Mouse (Mus musculus): ENCODE results near the gene Pdrg1. TPM values are rescaled to one million over a fixed set of nuclear protein-coding genes. Genes with fewer than 3 reads are reported as not detected.

The Pdrg1 gene
- 68.0 and 93.1 TPM in 2 replicates for polyA plus RNA-seq (2012; rRNA removed)

DNA sequence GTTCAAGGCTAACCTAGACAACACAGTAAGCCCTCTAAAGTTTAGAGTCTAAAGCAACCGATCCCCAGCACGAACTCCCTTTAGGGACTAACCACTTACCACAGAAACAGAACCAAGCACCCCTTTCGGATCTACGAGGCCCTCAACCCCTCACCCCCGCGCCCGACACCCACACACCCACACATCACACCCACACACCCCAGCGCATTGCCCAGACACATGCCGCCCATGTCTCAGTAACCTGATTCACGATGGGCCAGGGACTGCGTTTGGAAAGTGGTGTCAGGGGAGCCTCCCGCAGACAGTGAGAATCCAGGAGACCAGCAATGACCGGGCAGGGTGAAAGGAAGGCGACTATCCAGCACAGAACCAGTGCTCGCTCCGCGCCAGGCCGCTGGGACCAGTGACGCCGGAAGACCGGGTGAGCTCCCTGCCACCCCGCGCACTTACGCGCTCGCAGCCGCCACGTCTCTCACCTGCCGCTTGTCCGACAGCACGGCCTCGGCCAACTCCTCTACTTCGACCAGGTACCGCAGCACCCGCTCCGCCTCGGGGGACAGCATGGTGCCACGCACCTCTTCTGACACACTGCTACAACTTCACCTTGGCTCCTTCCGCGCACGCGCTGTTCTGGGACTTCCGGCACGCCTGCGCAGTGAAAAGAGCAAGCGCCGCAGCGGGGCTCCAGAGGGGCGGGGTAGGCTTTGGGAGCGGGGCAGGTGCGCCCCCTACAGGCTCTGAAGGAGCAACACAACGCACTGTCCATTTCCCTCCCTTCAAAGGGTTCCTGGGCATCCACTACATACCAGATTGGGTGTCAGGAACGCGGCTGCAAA lies at the start of gene Pdrg1:
TSS of gene Pdrg1 (minus strand) at position 670 of the 836 bp plus-strand sequence.
- H3K4me3 ChIP-seq (ENCODE audit: control insufficient read depth, insufficient read depth, low read length) = peak within 1 kb of the TSS; percentile 88
- no peak within 1 kb of the TSS for H3K27ac ChIP-seq (ENCODE audit: control insufficient read depth, insufficient read depth, low read length)
- under 1% methylated on average over 54 of the region's 54 CpGs for WGBS
- no peaks in the 10 kb centered on the region for H3K27me3 ChIP-seq (ENCODE audit: control insufficient read depth, insufficient read depth, low read length)
- DNase-seq = peak; percentile 93
- 0 out of 2 replicates have a peak, but pooled peaks cover 6% of the 10 kb centered on the region for H3K36me3 ChIP-seq (ENCODE audit: control insufficient read depth, insufficient read depth, low read length)
- peak; percentile 78; the same call in 1 of the 2 replicates for TF ChIP-seq POLR2A (IDR thresholded peaks at IDR 0.05; ENCODE audit: control insufficient read depth, extremely low read depth, insufficient read depth, low read length, poor library complexity)
- TF ChIP-seq CTCF (IDR thresholded peaks at IDR 0.05; ENCODE audit: borderline replicate concordance, control insufficient read depth, extremely low read depth, insufficient read depth, low read length, poor library complexity) = peak; percentile 95
- H3K4me1 ChIP-seq (replicated peaks; ENCODE audit: control insufficient read depth, insufficient read depth, low read length) = peaks cover 5% of the 10 kb centered on the region

DNA sequence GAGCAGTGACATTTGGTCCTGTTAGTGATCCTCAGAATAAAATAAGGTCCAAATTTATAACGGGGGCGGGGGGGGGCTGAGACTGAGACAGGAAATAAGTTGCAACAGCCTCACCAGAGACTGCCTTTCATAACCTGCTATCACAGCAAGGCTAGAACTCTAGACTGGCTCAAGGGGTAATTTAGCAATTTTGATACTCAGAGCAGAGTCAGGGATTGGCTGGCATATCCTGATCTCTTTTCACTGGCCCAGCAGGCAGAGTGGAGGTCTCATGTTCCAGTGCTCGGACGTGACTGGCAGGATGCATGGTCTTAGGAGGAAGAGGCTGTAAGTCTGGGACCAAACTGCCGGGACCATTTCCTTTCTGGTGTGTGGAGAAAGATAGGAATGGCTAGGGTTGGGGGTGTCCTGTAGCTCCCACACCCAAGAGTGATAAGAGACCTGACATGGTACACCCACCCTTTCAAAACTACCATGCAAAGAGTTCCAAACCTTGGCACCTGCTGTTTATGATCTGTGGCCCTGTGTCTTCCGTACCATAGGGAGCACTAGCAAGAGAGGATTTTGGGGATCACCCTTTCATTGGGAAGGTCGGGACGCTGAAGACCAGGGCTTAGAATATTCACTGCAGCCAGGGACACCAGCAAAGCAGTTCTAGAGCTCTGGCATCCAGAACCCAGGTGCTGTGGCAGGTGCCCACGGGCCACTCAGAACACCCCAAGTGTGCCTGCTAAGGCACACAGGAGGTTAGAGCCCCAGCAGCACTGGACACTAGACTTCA lies 49.2 kb upstream of the Pdrg1 start:
- no peaks in the 10 kb centered on the region for H3K4me1 ChIP-seq (replicated peaks; ENCODE audit: control insufficient read depth, insufficient read depth, low read length)
- no peak for DNase-seq
- no peak overlapping the region for H3K4me3 ChIP-seq (ENCODE audit: control insufficient read depth, insufficient read depth, low read length)
- no peak for TF ChIP-seq CTCF (IDR thresholded peaks at IDR 0.05; ENCODE audit: borderline replicate concordance, control insufficient read depth, extremely low read depth, insufficient read depth, low read length, poor library complexity)
- no peak for TF ChIP-seq POLR2A (IDR thresholded peaks at IDR 0.05; ENCODE audit: control insufficient read depth, extremely low read depth, insufficient read depth, low read length, poor library complexity)
- no peaks in the 10 kb centered on the region for H3K27me3 ChIP-seq (ENCODE audit: control insufficient read depth, insufficient read depth, low read length)
- H3K36me3 ChIP-seq (ENCODE audit: control insufficient read depth, insufficient read depth, low read length) = no peaks in the 10 kb centered on the region
- 73% methylated on average over 9 of the region's 9 CpGs for WGBS
- no peak overlapping the region for H3K27ac ChIP-seq (ENCODE audit: control insufficient read depth, insufficient read depth, low read length)

DNA sequence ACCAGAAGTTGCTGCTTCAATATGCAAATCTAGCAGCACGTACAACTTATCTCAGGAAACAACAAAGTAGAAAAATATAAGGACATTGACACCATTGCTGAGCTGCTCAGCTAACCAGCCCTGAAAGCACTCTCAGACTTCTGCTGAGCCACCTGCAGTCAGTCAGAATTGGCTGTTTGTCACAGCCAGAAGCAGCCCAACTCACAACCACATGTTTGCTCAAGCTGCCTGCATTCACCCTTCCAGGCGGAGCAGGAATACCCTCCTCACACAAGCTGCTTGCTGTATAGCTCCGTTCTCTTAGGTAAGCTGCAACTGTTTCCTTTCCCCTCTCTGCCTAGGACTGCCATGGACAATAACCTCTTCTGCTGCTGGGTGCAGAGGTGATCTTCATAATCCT lies 48.2 kb upstream of the Pdrg1 start:
- Histone ChIP-seq H3K27me3 (ENCODE audit: control insufficient read depth, insufficient read depth, low read length) (no peaks in the 10 kb centered on the region), H3K27ac (ENCODE audit: control insufficient read depth, insufficient read depth, low read length) (no peak overlapping the region), H3K4me3 (ENCODE audit: control insufficient read depth, insufficient read depth, low read length) (no peak overlapping the region), H3K36me3 (ENCODE audit: control insufficient read depth, insufficient read depth, low read length) (no peaks in the 10 kb centered on the region), H3K4me1 (replicated peaks; ENCODE audit: control insufficient read depth, insufficient read depth, low read length) (no peaks in the 10 kb centered on the region)
- TF ChIP-seq CTCF (IDR thresholded peaks at IDR 0.05; ENCODE audit: borderline replicate concordance, control insufficient read depth, extremely low read depth, insufficient read depth, low read length, poor library complexity) (no peak), POLR2A (IDR thresholded peaks at IDR 0.05; ENCODE audit: control insufficient read depth, extremely low read depth, insufficient read depth, low read length, poor library complexity) (no peak)
- 56% methylated on average over 3 of the region's 3 CpGs for WGBS
- no peak for DNase-seq

GRCm38 (mm10) chr2:153060216-153060615 lies 45.0 kb upstream of the Pdrg1 start:
- WGBS = 95% methylated on average over 7 of the region's 7 CpGs
- no peaks in the 10 kb centered on the region for H3K27me3 ChIP-seq (ENCODE audit: control insufficient read depth, insufficient read depth, low read length)
- DNase-seq = no peak
- no peaks in the 10 kb centered on the region for H3K4me1 ChIP-seq (replicated peaks; ENCODE audit: control insufficient read depth, insufficient read depth, low read length)
- no peaks in the 10 kb centered on the region for H3K36me3 ChIP-seq (ENCODE audit: control insufficient read depth, insufficient read depth, low read length)
- TF ChIP-seq CTCF (IDR thresholded peaks at IDR 0.05; ENCODE audit: borderline replicate concordance, control insufficient read depth, extremely low read depth, insufficient read depth, low read length, poor library complexity) (no peak), POLR2A (IDR thresholded peaks at IDR 0.05; ENCODE audit: control insufficient read depth, extremely low read depth, insufficient read depth, low read length, poor library complexity) (no peak)
- H3K4me3 ChIP-seq (ENCODE audit: control insufficient read depth, insufficient read depth, low read length) = no peak overlapping the region
- no peak overlapping the region for H3K27ac ChIP-seq (ENCODE audit: control insufficient read depth, insufficient read depth, low read length)

DNA sequence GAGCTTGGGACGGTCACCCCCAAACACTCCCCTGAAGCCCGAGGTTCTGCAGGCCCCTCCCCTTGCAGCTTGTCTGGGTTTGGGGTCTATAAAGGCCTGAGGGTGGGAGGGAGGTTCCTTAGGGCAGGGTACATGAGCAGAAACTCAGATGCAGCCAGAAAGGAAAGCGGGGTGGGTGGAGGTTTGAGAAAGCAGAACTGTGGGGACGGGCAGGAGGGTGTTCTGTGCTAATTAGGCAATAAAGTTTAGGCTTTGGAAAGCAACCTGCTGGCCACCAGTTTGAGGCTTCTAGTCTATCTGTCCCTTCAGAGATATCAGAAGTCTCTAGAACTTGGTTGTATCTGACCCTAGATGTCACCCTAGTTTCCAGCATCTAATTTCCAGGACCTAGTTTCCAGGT lies 43.1 kb upstream of the Pdrg1 start:
- no peak for TF ChIP-seq POLR2A (IDR thresholded peaks at IDR 0.05; ENCODE audit: control insufficient read depth, extremely low read depth, insufficient read depth, low read length, poor library complexity)
- TF ChIP-seq CTCF (IDR thresholded peaks at IDR 0.05; ENCODE audit: borderline replicate concordance, control insufficient read depth, extremely low read depth, insufficient read depth, low read length, poor library complexity) = no peak
- WGBS = 49% methylated on average over 4 of the region's 4 CpGs
- Histone ChIP-seq H3K27ac (ENCODE audit: control insufficient read depth, insufficient read depth, low read length) (no peak overlapping the region), H3K4me1 (replicated peaks; ENCODE audit: control insufficient read depth, insufficient read depth, low read length) (no peaks in the 10 kb centered on the region), H3K4me3 (ENCODE audit: control insufficient read depth, insufficient read depth, low read length) (no peak overlapping the region), H3K36me3 (ENCODE audit: control insufficient read depth, insufficient read depth, low read length) (no peaks in the 10 kb centered on the region), H3K27me3 (ENCODE audit: control insufficient read depth, insufficient read depth, low read length) (no peaks in the 10 kb centered on the region)
- no peak for DNase-seq

DNA sequence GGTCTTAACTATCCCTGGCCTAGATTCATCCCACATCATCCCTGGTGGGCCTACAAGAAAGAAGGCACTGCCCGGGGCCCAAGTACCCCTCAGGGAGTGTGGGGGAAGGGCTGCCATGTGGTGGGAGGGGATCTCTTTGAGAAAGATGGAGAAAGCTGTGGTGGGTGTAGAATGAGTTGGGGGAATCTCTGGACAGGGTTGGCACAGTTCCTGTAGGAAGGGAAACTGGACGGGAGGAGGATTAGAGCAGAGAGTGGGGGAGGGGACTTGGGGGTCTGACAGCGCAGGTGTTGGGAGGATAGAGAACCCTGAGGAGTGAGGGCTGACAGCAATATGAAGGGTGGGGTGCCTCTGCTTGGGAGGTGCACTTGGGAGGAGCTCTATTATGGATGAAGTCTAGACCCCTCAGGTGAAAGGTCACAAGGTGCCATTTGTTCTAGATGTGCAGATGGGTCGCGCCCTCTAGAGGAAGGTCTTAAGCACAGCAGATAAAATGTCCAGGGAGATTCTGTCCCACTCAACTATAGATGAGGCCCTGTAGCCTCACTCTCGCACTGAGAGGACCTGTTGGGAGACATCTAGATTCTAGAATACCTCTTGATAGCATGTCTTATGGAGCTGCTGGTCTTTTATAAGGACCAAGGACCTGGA lies 40.2 kb upstream of the Pdrg1 start:
- WGBS = 67% methylated on average over 6 of the region's 6 CpGs
- H3K36me3 ChIP-seq (ENCODE audit: control insufficient read depth, insufficient read depth, low read length) = no peaks in the 10 kb centered on the region
- no peak for TF ChIP-seq POLR2A (IDR thresholded peaks at IDR 0.05; ENCODE audit: control insufficient read depth, extremely low read depth, insufficient read depth, low read length, poor library complexity)
- no peak for TF ChIP-seq CTCF (IDR thresholded peaks at IDR 0.05; ENCODE audit: borderline replicate concordance, control insufficient read depth, extremely low read depth, insufficient read depth, low read length, poor library complexity)
- H3K27me3 ChIP-seq (ENCODE audit: control insufficient read depth, insufficient read depth, low read length) = no peaks in the 10 kb centered on the region
- DNase-seq = no peak
- H3K4me1 ChIP-seq (replicated peaks; ENCODE audit: control insufficient read depth, insufficient read depth, low read length) = peaks cover 16% of the 10 kb centered on the region
- no peak overlapping the region for H3K27ac ChIP-seq (ENCODE audit: control insufficient read depth, insufficient read depth, low read length)
- H3K4me3 ChIP-seq (ENCODE audit: control insufficient read depth, insufficient read depth, low read length) = no peak overlapping the region
